Mouse (Mus musculus): Measurements from ENCODE around the gene Nek3. TPM values are rescaled to one million over a fixed set of nuclear protein-coding genes. Genes with fewer than 3 reads are reported as not detected.

Nek3 gene
- polyA plus RNA-seq, 1 experiment from 2014 or later = 8.3 TPM

DNA sequence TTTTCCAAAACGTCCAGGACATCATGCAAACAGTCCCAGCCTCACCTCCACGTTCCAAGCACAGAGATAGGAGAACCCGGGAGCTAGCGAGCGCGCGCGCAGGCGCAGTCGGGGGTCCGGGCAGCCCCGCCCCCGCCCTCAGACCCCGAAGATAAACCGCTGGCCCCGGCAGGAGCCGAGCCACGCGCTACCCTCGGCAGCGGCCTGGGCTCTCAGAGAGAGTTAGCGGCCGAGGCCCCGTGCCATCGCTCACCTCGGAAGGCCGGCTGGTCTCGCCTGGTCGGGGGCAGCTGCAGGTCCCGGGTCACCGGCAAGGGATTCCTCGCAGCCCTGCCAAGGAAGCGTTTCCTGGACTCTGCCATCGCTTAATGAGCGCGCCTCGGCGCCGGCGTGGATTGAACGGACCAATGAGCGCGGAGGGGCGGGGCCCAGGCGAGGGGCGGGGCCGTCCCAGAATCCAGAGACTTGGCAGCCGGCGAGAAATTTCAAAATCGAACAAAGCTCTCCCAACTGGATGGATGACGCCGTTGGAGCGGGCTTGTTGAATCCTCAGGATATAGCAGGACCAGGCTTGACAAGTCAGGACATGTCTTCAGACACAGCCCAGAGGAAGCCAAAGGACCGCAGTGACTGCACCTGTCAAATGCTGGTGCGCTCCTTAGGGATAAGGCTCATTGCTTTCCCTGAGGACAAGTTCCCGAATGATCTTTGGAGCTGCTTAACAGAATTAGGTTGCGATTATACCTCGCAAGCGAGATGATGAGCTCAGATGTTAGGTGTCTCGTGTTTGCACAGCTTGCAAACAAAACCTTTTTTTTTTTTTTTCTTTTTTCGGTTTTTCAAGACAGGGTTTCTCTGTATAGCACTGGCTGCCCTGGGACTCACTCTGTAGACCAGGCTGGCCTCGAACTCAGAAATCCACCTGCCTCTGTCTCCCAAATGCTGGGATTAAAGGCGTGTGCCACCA, 19.5 kb upstream of the Nek3 start, which contains the start of gene Ckap2:
Ckap2 (minus strand) TSS at position 389 of the 967 bp plus-strand sequence.
- Histone ChIP-seq H3K27ac (ENCODE audit: low read depth, low read length) (peak within 1 kb of the TSS; percentile 84), H3K4me2 (ENCODE audit: low read length) (peak within 1 kb of the TSS; percentile 62), H3K9ac (ENCODE audit: low read depth, low read length) (peak within 1 kb of the TSS; percentile 82), H3K27me3 (replicated peaks; ENCODE audit: control insufficient read depth, insufficient read depth, low read length) (no peaks in the 10 kb centered on the region), H3K4me1 (ENCODE audit: control insufficient read depth, insufficient read depth, low read depth, low read length) (peaks cover 5% of the 10 kb centered on the region), H3K4me3 (ENCODE audit: low read length) (peak within 1 kb of the TSS; percentile 90), H3K9me3 (ENCODE audit: control insufficient read depth, low read length) (no peaks in the 10 kb centered on the region), H3K36me3 (ENCODE audit: control insufficient read depth, insufficient read depth, low read length) (no peaks in the 10 kb centered on the region)
- peak; percentile 99 for ATAC-seq
- WGBS = 3% methylated on average over 60 of the region's 63 CpGs

DNA sequence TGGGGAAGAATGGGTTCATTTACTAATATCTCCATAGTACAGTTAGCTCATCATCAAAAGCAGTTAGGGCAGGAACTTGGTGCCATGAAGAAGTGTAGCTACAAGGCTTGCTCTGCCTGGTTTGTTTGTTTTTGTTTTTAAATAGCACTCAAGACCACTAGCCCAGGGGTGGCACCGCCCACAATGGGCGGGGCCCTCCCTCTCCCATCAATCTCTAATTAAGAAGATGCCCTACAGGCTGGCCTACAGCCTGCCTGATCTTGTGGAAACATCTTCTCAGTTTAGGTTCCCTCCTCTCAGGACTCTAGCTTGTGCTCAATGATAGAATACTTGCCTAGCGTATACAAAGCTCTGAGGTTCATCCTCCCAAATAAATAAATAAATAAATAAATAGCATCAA, 18.6 kb upstream of the Nek3 start:
- H3K4me1 ChIP-seq (ENCODE audit: control insufficient read depth, insufficient read depth, low read depth, low read length) = peaks cover 5% of the 10 kb centered on the region
- H3K27ac ChIP-seq (ENCODE audit: low read depth, low read length) = no peak overlapping the region
- WGBS = 0% methylated on average over 3 of the region's 3 CpGs
- ATAC-seq = peak; percentile 28
- peak overlapping the region; percentile 62 for H3K4me2 ChIP-seq (ENCODE audit: low read length)
- H3K36me3 ChIP-seq (ENCODE audit: control insufficient read depth, insufficient read depth, low read length) = no peaks in the 10 kb centered on the region
- no peak overlapping the region for H3K9ac ChIP-seq (ENCODE audit: low read depth, low read length)
- no peaks in the 10 kb centered on the region for H3K27me3 ChIP-seq (replicated peaks; ENCODE audit: control insufficient read depth, insufficient read depth, low read length)
- H3K4me3 ChIP-seq (ENCODE audit: low read length) = peak overlapping the region; percentile 90
- H3K9me3 ChIP-seq (ENCODE audit: control insufficient read depth, low read length) = no peaks in the 10 kb centered on the region

DNA sequence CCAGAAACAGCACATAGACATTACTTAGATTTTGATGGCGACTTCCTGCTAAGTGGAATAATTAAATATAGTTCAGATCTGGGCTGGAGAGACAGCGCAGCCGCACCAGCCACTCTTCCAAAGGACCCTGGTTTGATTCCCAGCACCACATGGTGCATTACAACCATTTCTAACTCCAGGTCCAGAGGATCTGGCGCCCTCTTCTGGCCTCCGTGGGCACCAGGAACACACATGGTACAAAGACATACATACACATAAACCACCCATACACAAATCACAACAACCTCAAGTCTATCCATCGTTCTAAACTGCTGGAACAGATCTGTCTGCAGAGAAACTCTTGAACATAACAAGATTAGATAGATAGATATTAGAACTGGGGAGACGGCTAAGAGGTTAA, 9.7 kb upstream of the Nek3 start:
- Histone ChIP-seq H3K9ac (ENCODE audit: low read depth, low read length) (no peak overlapping the region), H3K27ac (ENCODE audit: low read depth, low read length) (no peak overlapping the region), H3K36me3 (ENCODE audit: control insufficient read depth, insufficient read depth, low read length) (no peaks in the 10 kb centered on the region; the same call in 1 of the 2 replicates), H3K27me3 (replicated peaks; ENCODE audit: control insufficient read depth, insufficient read depth, low read length) (no peaks in the 10 kb centered on the region), H3K4me1 (ENCODE audit: control insufficient read depth, insufficient read depth, low read depth, low read length) (no peaks in the 10 kb centered on the region), H3K4me2 (ENCODE audit: low read length) (no peak overlapping the region), H3K9me3 (ENCODE audit: control insufficient read depth, low read length) (no peaks in the 10 kb centered on the region), H3K4me3 (ENCODE audit: low read length) (no peak overlapping the region)
- WGBS = 98% methylated on average over 7 of the region's 7 CpGs
- no peak for ATAC-seq

DNA sequence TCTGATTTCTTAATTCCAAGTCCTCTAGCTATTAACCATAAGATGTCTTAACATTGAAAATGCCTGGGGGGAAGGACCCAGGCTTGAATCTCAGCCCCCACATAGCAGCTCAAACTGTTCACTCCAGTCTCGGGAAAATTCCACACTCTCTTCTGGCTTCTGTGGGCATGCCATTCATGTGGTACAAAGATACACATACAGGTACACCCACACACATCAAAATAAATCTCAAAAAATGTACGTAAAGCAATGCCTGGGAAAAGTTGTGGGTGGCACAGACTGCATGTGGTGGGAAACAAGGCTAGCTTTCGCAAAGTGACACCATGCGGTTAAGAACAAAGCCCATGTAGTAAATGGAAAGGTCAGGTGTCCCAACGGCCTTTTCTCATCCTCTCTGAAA, 2.9 kb upstream of the Nek3 start:
- no peak overlapping the region for H3K4me3 ChIP-seq (ENCODE audit: low read length)
- H3K27me3 ChIP-seq (replicated peaks; ENCODE audit: control insufficient read depth, insufficient read depth, low read length) = no peaks in the 10 kb centered on the region
- no peak overlapping the region for H3K9ac ChIP-seq (ENCODE audit: low read depth, low read length)
- peaks cover 3% of the 10 kb centered on the region; the same call in 1 of the 2 replicates for H3K36me3 ChIP-seq (ENCODE audit: control insufficient read depth, insufficient read depth, low read length)
- peaks cover 2% of the 10 kb centered on the region for H3K4me1 ChIP-seq (ENCODE audit: control insufficient read depth, insufficient read depth, low read depth, low read length)
- ATAC-seq = no peak
- no peaks in the 10 kb centered on the region for H3K9me3 ChIP-seq (ENCODE audit: control insufficient read depth, low read length)
- no peak overlapping the region for H3K27ac ChIP-seq (ENCODE audit: low read depth, low read length)
- no peak overlapping the region for H3K4me2 ChIP-seq (ENCODE audit: low read length)
- WGBS = 89% methylated on average over 5 of the region's 5 CpGs

DNA sequence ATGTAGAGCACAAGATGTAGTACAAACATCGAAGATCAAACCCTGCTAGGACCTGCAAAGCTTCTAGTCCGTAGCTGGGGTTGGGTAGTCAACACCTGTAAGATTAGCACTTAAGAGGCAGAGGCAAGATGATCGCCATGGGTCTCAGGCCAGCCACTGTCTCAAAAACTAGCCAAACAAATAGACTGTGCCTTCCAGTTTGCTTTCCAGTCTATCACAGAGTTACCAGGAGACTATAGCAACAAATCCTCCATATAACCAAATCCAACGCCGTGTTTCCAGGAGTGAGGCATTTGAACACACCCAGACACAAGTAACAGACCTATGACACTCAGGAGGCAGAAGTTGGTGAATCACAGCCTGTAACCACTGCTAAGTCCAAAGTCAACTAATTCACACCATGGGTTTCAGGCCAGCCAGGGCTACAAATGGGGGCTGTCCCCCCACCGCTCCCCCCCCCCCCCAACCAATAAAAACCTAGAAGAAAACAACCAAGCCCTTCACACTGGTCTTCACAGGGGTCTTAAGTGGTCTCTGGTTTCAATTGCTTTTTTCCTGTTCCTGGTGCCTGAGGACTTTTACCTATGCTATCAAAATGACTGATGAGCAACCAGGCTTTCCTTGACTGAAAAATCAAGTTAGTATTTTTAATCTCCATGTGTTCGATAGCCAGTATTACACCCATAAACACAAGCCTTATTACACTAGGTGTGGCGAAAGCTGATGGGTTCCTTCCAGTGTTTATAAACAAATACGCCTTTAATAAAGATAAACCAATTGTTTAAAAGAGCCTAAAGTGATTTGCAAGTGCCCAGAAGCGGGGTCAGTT, 770 bp downstream of the Nek3 start:
- Histone ChIP-seq H3K36me3 (ENCODE audit: control insufficient read depth, insufficient read depth, low read length) (peaks cover 3% of the 10 kb centered on the region; the same call in 1 of the 2 replicates), H3K27ac (ENCODE audit: low read depth, low read length) (peak overlapping the region; percentile 84; the same call in 1 of the 2 replicates), H3K4me3 (ENCODE audit: low read length) (peak overlapping the region; percentile 59), H3K4me1 (ENCODE audit: control insufficient read depth, insufficient read depth, low read depth, low read length) (peaks cover 2% of the 10 kb centered on the region), H3K9me3 (ENCODE audit: control insufficient read depth, low read length) (no peaks in the 10 kb centered on the region), H3K4me2 (ENCODE audit: low read length) (peak overlapping the region; percentile 57), H3K27me3 (replicated peaks; ENCODE audit: control insufficient read depth, insufficient read depth, low read length) (no peaks in the 10 kb centered on the region), H3K9ac (ENCODE audit: low read depth, low read length) (peak overlapping the region; percentile 73)
- peak; percentile 57 for ATAC-seq
- WGBS = 52% methylated on average over 10 of the region's 10 CpGs

DNA sequence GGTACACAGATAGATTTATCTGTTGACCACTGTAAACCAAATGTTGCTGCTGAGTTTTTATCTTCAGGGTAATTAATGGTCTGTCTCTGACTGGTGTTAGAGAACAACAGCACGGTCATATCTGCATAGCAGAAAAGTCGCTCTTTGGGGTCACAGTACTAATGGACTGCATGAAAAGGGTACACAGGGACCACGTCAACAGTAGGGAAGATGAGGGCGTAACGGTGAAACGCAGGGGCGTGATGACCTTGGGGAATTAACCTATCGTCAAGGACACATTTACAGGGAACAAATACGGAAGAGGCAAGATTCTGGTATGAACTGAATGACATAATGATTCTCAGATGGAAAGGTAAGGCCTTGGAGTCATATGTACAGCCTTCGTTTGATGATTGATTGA, 1.8 kb downstream of the Nek3 start:
- no peak overlapping the region for H3K4me3 ChIP-seq (ENCODE audit: low read length)
- no peak overlapping the region for H3K9ac ChIP-seq (ENCODE audit: low read depth, low read length)
- 91% methylated on average over 10 of the region's 10 CpGs for WGBS
- no peak overlapping the region for H3K4me2 ChIP-seq (ENCODE audit: low read length)
- no peaks in the 10 kb centered on the region for H3K27me3 ChIP-seq (replicated peaks; ENCODE audit: control insufficient read depth, insufficient read depth, low read length)
- peaks cover 2% of the 10 kb centered on the region for H3K4me1 ChIP-seq (ENCODE audit: control insufficient read depth, insufficient read depth, low read depth, low read length)
- no peak overlapping the region for H3K27ac ChIP-seq (ENCODE audit: low read depth, low read length)
- peaks cover 6% of the 10 kb centered on the region; the same call in 1 of the 2 replicates for H3K36me3 ChIP-seq (ENCODE audit: control insufficient read depth, insufficient read depth, low read length)
- no peaks in the 10 kb centered on the region for H3K9me3 ChIP-seq (ENCODE audit: control insufficient read depth, low read length)
- ATAC-seq = no peak

DNA sequence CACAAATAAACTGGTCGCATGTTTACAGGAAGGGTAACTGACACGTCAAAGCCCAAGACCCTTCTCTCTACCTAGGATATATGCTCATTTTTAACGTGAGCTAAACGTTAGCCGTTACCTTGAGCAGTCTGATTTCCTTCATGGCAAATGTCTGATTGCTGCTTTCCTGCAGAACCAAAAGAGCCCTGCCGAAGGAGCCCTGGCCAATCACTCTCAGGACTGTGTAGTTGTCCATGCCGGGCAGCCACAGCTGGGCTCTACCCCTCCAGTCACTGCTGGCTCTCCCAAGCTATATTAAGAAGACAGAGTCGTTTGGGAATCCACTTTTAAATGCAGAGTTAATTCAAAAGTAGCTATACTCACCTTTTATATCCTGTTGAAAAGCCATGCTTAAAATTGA, 4.0 kb downstream of the Nek3 start:
- ATAC-seq = no peak
- H3K9me3 ChIP-seq (ENCODE audit: control insufficient read depth, low read length) = no peaks in the 10 kb centered on the region
- no peaks in the 10 kb centered on the region for H3K27me3 ChIP-seq (replicated peaks; ENCODE audit: control insufficient read depth, insufficient read depth, low read length)
- 0 out of 2 replicates have a peak, but pooled peaks cover 3% of the 10 kb centered on the region for H3K36me3 ChIP-seq (ENCODE audit: control insufficient read depth, insufficient read depth, low read length)
- H3K27ac ChIP-seq (ENCODE audit: low read depth, low read length) = no peak overlapping the region
- no peak overlapping the region for H3K4me2 ChIP-seq (ENCODE audit: low read length)
- WGBS = 91% methylated on average over 8 of the region's 8 CpGs
- H3K4me3 ChIP-seq (ENCODE audit: low read length) = no peak overlapping the region
- H3K9ac ChIP-seq (ENCODE audit: low read depth, low read length) = no peak overlapping the region
- H3K4me1 ChIP-seq (ENCODE audit: control insufficient read depth, insufficient read depth, low read depth, low read length) = peaks cover 2% of the 10 kb centered on the region

DNA sequence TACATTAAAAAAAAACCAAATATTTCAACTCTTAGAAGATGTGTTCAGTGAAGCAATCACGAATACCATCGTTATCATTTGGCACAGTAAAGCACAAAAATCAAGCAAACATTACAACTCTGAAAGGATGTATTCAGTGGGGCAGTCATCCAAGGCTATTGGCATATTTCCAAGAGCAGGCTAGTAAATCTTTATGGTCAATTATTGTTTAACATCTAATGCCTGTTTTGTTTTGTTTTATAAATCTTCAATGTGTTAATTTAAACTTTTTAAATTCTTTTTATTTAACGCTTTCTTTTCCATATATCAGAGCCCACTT, 15.9 kb downstream of the Nek3 start:
- WGBS = 74% methylated on average over 3 of the region's 3 CpGs
- H3K36me3 ChIP-seq (ENCODE audit: control insufficient read depth, insufficient read depth, low read length) = peaks cover 3% of the 10 kb centered on the region; the same call in 1 of the 2 replicates

More for the DNA sequence above, 15.9 kb downstream of the Nek3 start:
- Histone ChIP-seq H3K27ac (ENCODE audit: low read depth, low read length) (no peak overlapping the region), H3K27me3 (replicated peaks; ENCODE audit: control insufficient read depth, insufficient read depth, low read length) (no peaks in the 10 kb centered on the region), H3K4me3 (ENCODE audit: low read length) (no peak overlapping the region), H3K9me3 (ENCODE audit: control insufficient read depth, low read length) (no peaks in the 10 kb centered on the region), H3K4me2 (ENCODE audit: low read length) (no peak overlapping the region), H3K9ac (ENCODE audit: low read depth, low read length) (no peak overlapping the region), H3K4me1 (ENCODE audit: control insufficient read depth, insufficient read depth, low read depth, low read length) (no peaks in the 10 kb centered on the region)
- ATAC-seq = no peak

Measured in hindbrain, embryonic 16.5 days (tissue).